Mouse (Mus musculus) kidney, embryonic 14.5 days (tissue): ENCODE results near the gene Ptpdc1. TPM values are rescaled to one million over a fixed set of nuclear protein-coding genes. Genes with fewer than 3 reads are reported as not detected.
A peak's percentile ranks its signal among the peaks of the same experiment; 100 is the strongest.

Source experiments
- ATAC-seq: fragments of 200-750 bp; cut with Nextera tagmentation; 2 replicates; pipeline ENCODE4 v1.8.0; 2017; ENCODE audit warnings: moderate number of reproducible peaks, mild to moderate bottlenecking, moderate TSS enrichment, moderate library complexity; ENCODE audit not compliant: low FRiP score, low TSS enrichment
- H3K27ac ChIP-seq: fragments of 300-500 bp; sonication (generic); 2 replicates; pipeline ENCODE4 v1.5.1; 2014; ENCODE audit warnings: low read depth, mild to moderate bottlenecking, low read length, moderate library complexity, mixed read lengths
- H3K27me3 ChIP-seq: fragments of 300-500 bp; sonication (generic); 2 replicates; pipeline ENCODE4 v1.6.1; 2014; ENCODE audit warnings: mild to moderate bottlenecking, low read length; ENCODE audit not compliant: control insufficient read depth, insufficient read depth
- H3K36me3 ChIP-seq: fragments of 300-500 bp; sonication (generic); 2 replicates; pipeline ENCODE4 v1.6.1; 2014; ENCODE audit warnings: low read length, mixed read lengths; ENCODE audit not compliant: control insufficient read depth, insufficient read depth
- H3K4me1 ChIP-seq: fragments of 300-500 bp; sonication (generic); 2 replicates; pipeline ENCODE4 v1.6.1; 2014; ENCODE audit warnings: low read length, mixed read lengths; ENCODE audit not compliant: control insufficient read depth, insufficient read depth
- H3K4me2 ChIP-seq: fragments of 300-500 bp; sonication (generic); replicated peaks from 2 replicates; pipeline ENCODE4 v1.6.1; 2014; ENCODE audit warnings: low read depth, mild to moderate bottlenecking, low read length
- H3K4me3 ChIP-seq: fragments of 300-500 bp; sonication (generic); 2 replicates; pipeline ENCODE4 v1.5.1; 2014; ENCODE audit warnings: mild to moderate bottlenecking, low read length
- H3K9ac ChIP-seq: fragments of 300-500 bp; sonication (generic); 2 replicates; pipeline ENCODE4 v1.6.1; 2014; ENCODE audit warnings: low read depth, mild to moderate bottlenecking, low read length, moderate library complexity
- H3K9me3 ChIP-seq: fragments of 300-500 bp; sonication (generic); 2 replicates; pipeline ENCODE4 v1.6.1; 2016; ENCODE audit warnings: low read length; ENCODE audit not compliant: control insufficient read depth
- WGBS: fragments of 180-500 bp; shearing (Covaris S2); extraction: QIAGEN DNeasy Blood & Tissue Kit; methylation state at CpG from one replicate; pipeline ENCODE4 v1.1.7; 2014; 5-methylcytosine and 5-hydroxymethylcytosine counted together
- microRNA counts: library from miRNA; unstranded; fragments of <30 nt; microRNA quantifications from one replicate; lab custom pipeline; 2017
- microRNA-seq: library from miRNA; unstranded; fragments of <30 nt; microRNA quantifications from one replicate; pipeline ENCODE4, GENCODE M21; 2016
- polyA plus RNA-seq: library from polyadenylated mRNA; unstranded; fragments of >200 nt; fragmentation: Nextera tagmentation; extraction: Ambion mirVana; gene quantifications from 2 replicates; pipeline ENCODE4 v1.2.1, GENCODE M21; 2014

Gene Ptpdc1
- polyA plus RNA-seq, 1 experiment from 2014 or later = 15.0 TPM

DNA sequence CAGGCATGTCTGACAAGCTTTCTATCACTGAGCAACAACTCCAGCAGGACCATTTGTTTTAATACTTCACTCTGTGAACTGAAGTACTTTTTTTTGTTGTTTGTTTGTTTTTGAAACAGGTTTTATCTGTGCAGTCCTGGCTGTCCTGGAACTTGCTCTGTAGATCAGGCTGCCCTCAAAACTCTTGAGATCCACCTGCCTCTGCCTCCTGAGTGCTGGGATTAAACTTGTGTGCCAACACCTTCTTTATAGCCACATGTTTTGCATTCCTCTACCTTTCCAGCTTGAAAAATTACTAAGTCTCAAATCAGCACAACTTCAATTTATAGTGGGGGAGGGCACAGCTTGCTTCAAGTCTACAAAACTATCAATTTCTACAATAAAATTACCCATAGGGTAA lies 81.1 kb downstream of the Ptpdc1 start:
- no peaks in the 10 kb centered on the region for H3K27me3 ChIP-seq
- H3K36me3 ChIP-seq = 0 out of 2 replicates have a peak, but pooled peaks cover 3% of the 10 kb centered on the region
- peak overlapping the region; percentile 96 for H3K4me3 ChIP-seq
- H3K4me1 ChIP-seq = peaks cover 33% of the 10 kb centered on the region
- H3K9ac ChIP-seq = peak overlapping the region; percentile 99; the same call in 1 of the 2 replicates
- H3K9me3 ChIP-seq = no peaks in the 10 kb centered on the region
- ATAC-seq = no peak
- H3K4me2 ChIP-seq = peak overlapping the region; percentile 55
- H3K27ac ChIP-seq = no peak overlapping the region

DNA sequence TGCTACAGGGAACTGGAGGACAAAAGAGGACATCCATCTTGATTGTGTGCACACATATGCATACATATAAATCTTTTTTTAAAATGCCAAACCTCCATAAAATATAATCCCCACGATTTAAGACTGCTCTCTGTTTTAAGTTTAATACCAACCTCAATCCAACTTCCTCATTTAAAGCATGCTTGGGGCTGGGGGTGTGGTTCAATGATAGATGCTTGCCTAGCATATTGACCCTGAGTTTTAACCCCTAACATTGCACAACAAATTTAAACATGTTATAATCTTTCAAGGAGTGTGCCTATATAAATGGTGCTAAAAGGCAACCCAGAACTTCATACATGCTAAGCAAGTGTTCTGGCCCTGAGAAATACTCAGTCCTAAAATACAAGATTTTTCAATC lies 85.0 kb downstream of the Ptpdc1 start:
- H3K36me3 ChIP-seq = peaks cover 25% of the 10 kb centered on the region
- peak overlapping the region; percentile 6; the same call in 1 of the 2 replicates for H3K4me2 ChIP-seq
- ATAC-seq = no peak
- 48% methylated on average over 1 of the region's 1 CpGs for WGBS
- H3K27ac ChIP-seq = no peak overlapping the region
- H3K9me3 ChIP-seq = no peaks in the 10 kb centered on the region
- H3K4me1 ChIP-seq = peaks cover 33% of the 10 kb centered on the region
- H3K4me3 ChIP-seq = no peak overlapping the region
- H3K27me3 ChIP-seq = no peaks in the 10 kb centered on the region
- H3K9ac ChIP-seq = no peak overlapping the region

DNA sequence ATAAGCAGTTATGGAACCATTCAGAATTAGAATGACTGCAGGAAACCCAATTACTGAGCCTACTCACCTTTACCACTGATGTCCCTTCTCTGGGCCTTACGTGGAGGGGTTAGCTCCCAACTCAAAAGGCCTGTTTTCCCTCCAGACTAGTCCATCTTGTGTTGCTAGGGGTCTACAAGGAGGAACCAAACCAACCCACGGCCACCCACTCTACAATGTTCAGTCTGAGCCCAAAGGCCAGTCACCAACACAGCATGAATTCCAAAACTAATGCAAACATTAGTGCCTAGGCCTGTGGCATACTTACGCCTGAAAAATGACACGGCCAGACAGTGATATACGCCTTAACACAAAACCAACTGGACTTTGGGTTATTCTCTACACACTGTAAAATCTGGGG lies 92.0 kb downstream of the Ptpdc1 start:
- H3K27ac ChIP-seq = no peak overlapping the region
- H3K9ac ChIP-seq = no peak overlapping the region
- H3K36me3 ChIP-seq = peaks cover 42% of the 10 kb centered on the region
- ATAC-seq = no peak
- H3K9me3 ChIP-seq = no peaks in the 10 kb centered on the region
- H3K27me3 ChIP-seq = no peaks in the 10 kb centered on the region
- 88% methylated on average over 5 of the region's 5 CpGs for WGBS
- H3K4me1 ChIP-seq = no peaks in the 10 kb centered on the region
- no peak overlapping the region for H3K4me3 ChIP-seq
- no peak overlapping the region for H3K4me2 ChIP-seq

DNA sequence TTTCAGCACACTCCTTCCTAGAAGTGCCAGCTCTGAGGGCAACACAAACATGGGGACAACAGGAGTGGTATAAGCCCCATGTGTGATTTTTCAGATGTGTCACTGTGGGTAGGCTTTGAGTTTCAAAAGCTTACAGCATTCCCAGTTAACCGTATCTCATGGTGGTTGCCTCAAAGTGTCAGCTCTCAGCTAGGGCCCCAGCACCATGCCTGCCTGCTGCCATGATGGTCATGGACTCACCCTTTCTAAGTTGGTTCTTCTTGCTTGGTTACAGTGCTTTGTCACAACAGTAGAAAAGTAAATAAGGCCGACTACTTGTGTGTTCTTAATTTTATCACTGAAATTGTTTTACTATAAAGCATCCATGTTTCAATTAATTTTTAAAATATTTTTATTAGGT lies 94.0 kb downstream of the Ptpdc1 start:
- no peak for ATAC-seq
- no peaks in the 10 kb centered on the region for H3K27me3 ChIP-seq
- H3K4me2 ChIP-seq = no peak overlapping the region
- H3K36me3 ChIP-seq = peaks cover 26% of the 10 kb centered on the region; the same call in 1 of the 2 replicates
- no peaks in the 10 kb centered on the region for H3K4me1 ChIP-seq
- no peaks in the 10 kb centered on the region for H3K9me3 ChIP-seq
- H3K4me3 ChIP-seq = no peak overlapping the region
- H3K27ac ChIP-seq = no peak overlapping the region
- no peak overlapping the region for H3K9ac ChIP-seq
- 75% methylated on average over 2 of the region's 2 CpGs for WGBS

DNA sequence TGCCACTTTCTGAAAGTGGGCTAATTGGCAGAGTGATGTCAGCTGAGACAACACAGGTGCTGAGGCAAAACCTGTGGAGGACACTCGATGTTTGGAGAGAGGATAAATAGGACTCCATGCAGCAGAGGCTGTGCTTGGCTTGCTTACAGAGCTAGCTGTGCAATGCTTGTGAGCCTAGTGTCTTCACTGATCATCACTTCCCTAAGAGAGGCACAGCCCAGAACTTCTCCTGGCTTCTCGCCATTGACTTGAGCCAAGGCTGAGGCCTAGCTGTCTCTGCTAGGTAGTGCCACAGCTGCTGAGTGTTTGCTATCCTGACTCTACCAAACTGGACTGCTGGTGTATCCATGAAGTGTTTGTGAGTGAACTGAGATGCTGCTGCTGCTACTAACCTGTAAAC lies 94.8 kb downstream of the Ptpdc1 start:
- 0 out of 2 replicates have a peak, but pooled peaks have one; percentile 41 for ATAC-seq
- no peak overlapping the region for H3K9ac ChIP-seq

DNA sequence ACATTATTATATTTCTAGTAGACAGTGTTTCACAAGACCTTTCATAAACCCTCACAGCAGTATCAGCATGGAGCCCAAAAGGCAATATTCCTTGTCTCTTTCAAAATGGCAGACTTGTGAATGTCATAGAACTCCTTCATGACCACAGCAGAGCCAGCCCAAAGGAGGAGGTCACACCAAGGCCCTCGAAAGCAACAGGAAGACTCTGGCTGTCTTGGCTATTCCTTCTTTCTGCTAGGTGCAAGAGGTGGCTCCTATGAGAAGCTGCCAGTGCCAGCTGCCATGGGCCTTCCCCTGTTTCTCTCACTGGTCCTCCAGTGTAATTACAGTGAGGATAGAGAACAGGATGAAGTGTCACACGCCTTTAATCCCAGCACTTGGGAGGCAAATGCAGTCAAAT lies 96.4 kb downstream of the Ptpdc1 start:
- Histone ChIP-seq H3K4me3 (no peak overlapping the region), H3K27ac (no peak overlapping the region), H3K27me3 (no peaks in the 10 kb centered on the region), H3K36me3 (peaks cover 6% of the 10 kb centered on the region; the same call in 1 of the 2 replicates), H3K4me2 (no peak overlapping the region), H3K4me1 (no peaks in the 10 kb centered on the region), H3K9ac (no peak overlapping the region), H3K9me3 (no peaks in the 10 kb centered on the region)
- 62% methylated on average over 2 of the region's 2 CpGs for WGBS
- no peak for ATAC-seq

More for the DNA sequence above, 94.8 kb downstream of the Ptpdc1 start:
- no peaks in the 10 kb centered on the region for H3K4me1 ChIP-seq
- H3K4me3 ChIP-seq = no peak overlapping the region
- no peak overlapping the region for H3K27ac ChIP-seq
- no peaks in the 10 kb centered on the region for H3K27me3 ChIP-seq
- WGBS = 61% methylated on average over 2 of the region's 2 CpGs
- no peak overlapping the region for H3K4me2 ChIP-seq
- no peaks in the 10 kb centered on the region for H3K9me3 ChIP-seq
- H3K36me3 ChIP-seq = peaks cover 21% of the 10 kb centered on the region; the same call in 1 of the 2 replicates

DNA sequence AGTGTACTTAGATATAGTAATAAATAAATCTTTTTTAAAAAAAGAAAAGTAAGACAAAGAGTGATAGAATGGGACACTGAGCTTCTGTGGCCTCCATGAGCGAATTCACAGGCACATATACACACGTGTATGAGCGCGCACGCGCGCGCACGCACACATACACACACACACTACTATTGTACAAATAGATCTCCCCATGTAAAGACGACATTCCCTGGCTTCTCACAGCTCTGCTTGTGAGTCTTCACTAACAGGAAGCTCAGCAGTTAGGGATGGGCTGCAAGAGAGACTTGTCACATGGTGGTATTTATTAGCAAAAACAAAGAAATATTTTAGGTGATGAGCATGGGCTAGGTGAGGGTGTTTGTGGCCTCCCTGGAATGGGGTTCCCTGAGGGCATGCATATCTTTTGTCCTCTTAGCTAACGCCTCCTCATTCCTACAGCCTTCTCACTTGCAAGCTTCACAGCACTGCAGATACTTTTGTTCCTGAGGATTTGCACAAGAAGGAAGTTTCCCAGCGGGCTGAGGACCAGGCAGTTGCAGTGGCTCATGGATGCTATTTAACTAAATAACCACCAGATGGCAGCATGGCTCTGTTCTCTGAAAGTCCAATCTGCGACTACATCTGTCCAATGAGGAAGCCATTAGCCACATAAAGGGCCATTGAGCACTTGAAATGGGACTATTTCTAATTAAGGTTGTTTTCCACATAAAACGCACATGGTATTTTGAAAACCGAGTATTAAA lies 97.2 kb downstream of the Ptpdc1 start:
- no peaks in the 10 kb centered on the region for H3K27me3 ChIP-seq
- H3K36me3 ChIP-seq = no peaks in the 10 kb centered on the region
- H3K9me3 ChIP-seq = no peaks in the 10 kb centered on the region
- H3K4me3 ChIP-seq = no peak overlapping the region
- H3K4me2 ChIP-seq = no peak overlapping the region
- peak; percentile 70 for ATAC-seq
- 53% methylated on average over 15 of the region's 15 CpGs for WGBS
- no peak overlapping the region for H3K27ac ChIP-seq
- no peak overlapping the region for H3K9ac ChIP-seq
- H3K4me1 ChIP-seq = no peaks in the 10 kb centered on the region

MicroRNAs encoded within 50 kb of the gene (microRNA counts, 519-probe panel; counts per million panel counts)
- 8,166 counts per million, percentile 85 among the panel's probes with 10 or more counts for microRNA mmu-let-7a (lab: Ali Mortazavi, UCI)
- microRNA mmu-let-7d (lab: Ali Mortazavi, UCI) = 9,652 counts per million, percentile 95 among the panel's probes with 10 or more counts
- 6,997 counts per million, percentile 74 among the panel's probes with 10 or more counts for microRNA mmu-let-7f (lab: Ali Mortazavi, UCI)

Small RNA genes lying within 50 kb of the gene (microRNA-seq; reads per million reads assigned to microRNA genes)
- not detected for gene Gm24111
- 189 reads per million, percentile 62 among the genes with 10 or more reads in this experiment for gene Mirlet7a-1
- 12,152 reads per million, percentile 96 among the genes with 10 or more reads in this experiment for gene Mirlet7d
- gene Mirlet7f-1 = not detected

Other genes with a start within 250 kb of the Ptpdc1 start
- gene Zfp169, start 112.2 kb downstream of the Ptpdc1 start, polyA plus RNA-seq = 2.3 and 4.0 TPM in 2 replicates
- 2.0 and 2.1 TPM in 2 replicates for gene A830005F24Rik, start 112.1 kb downstream of the Ptpdc1 start, polyA plus RNA-seq
- gene Barx1, start 37.3 kb upstream of the Ptpdc1 start, polyA plus RNA-seq = 0.46 TPM in 1 of 2 replicates, not detected in the other
- gene Phf2, start 245.5 kb upstream of the Ptpdc1 start, polyA plus RNA-seq = 9.9 and 11.8 TPM in 2 replicates